Mouse (Mus musculus) olfactory bulb, adult 2 months (tissue): ENCODE data around the gene Mrpl52.

Source experiments
- CTCF ChIP-seq: fragments of 200-500 bp; IDR thresholded peaks from 2 replicates; pipeline ENCODE4 v1.5.1; 2012; ENCODE audit warnings: low read depth, mild to moderate bottlenecking, low read length, moderate library complexity; ENCODE audit not compliant: insufficient read depth
- POLR2A ChIP-seq: fragments of 200-500 bp; IDR thresholded peaks from 2 replicates; pipeline ENCODE4 v1.6.1; 2012; ENCODE audit warnings: mild to moderate bottlenecking, low read depth, low read length, moderate library complexity; ENCODE audit not compliant: insufficient read depth

DNA sequence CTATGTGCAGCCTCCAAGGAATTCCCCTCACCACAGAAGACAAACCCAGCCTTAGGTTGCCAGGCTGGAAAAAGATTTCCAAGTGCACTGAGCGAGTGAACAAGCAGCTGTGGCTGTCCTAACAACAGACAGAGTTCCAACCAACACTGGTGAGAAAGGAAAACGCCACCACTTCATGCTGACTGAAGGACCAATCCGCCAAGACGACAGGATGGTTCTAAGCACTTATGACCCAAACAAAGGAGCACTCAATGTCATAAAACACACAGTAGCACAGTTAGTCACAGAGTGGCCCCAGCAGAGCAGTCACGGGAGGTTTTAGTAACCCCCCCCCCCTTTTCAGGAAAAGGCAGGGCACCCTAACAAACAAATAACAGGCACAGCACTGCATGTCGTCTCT, 35.9 kb upstream of the Mrpl52 start:
- TF ChIP-seq CTCF, result no peak
- no peak for TF ChIP-seq POLR2A
